Mouse (Mus musculus) neutrophil, adult 5-6 weeks (primary cell): ENCODE measurements around the gene Selenop. TPM values are rescaled to one million over a fixed set of nuclear protein-coding genes. Genes with fewer than 3 reads are reported as not detected.

Experiments
- ATAC-seq: fragments of 151-379, 151-347 bp; 2 replicates; pipeline ENCODE4 v1.8.0; 2017; ENCODE audit warnings: mild to moderate bottlenecking, moderate TSS enrichment; ENCODE audit not compliant: insufficient number of reproducible peaks, poor library complexity, low FRiP score, severe bottlenecking; ENCODE audit errors: extremely low read depth
- total RNA-seq: library from RNA; stranded (forward); fragments of 200-1000 nt; gene quantifications from 2 replicates; pipeline ENCODE4 v1.2.3, GENCODE M21; 2017

Gene Selenop
- total RNA-seq, 1 experiment from 2014 or later, result 106 TPM

GRCm38 (mm10) chr15:3269496-3269895 lies 1.1 kb downstream of the Selenop start:
- no peak for ATAC-seq

GRCm38 (mm10) chr15:3269996-3270645 lies 1.8 kb downstream of the Selenop start:
- 0 out of 2 replicates have a peak, but pooled peaks have one; percentile 11 for ATAC-seq

- peak; percentile 66 for ATAC-seq
These were observed 2.3 kb downstream of the Selenop start for GRCm38 (mm10) chr15:3270646-3271077.

GRCm38 (mm10) chr15:3271216-3271615 lies 2.9 kb downstream of the Selenop start:
- ATAC-seq, result no peak

- ATAC-seq, result no peak
These were observed 4.8 kb downstream of the Selenop start for GRCm38 (mm10) chr15:3273191-3273590.

GRCm38 (mm10) chr15:3277391-3277790 lies 9.0 kb downstream of the Selenop start:
- no peak for ATAC-seq

- no peak for ATAC-seq
These were observed 10.9 kb downstream of the Selenop start for GRCm38 (mm10) chr15:3279242-3279641.

- ATAC-seq, result no peak
These were observed 12.9 kb downstream of the Selenop start for GRCm38 (mm10) chr15:3281216-3281615.

- no peak for ATAC-seq
These were observed 13.4 kb downstream of the Selenop start for GRCm38 (mm10) chr15:3281737-3282136.

GRCm38 (mm10) chr15:3286032-3286431 lies 17.7 kb downstream of the Selenop start:
- ATAC-seq, result no peak

- ATAC-seq, result peak; percentile 36; the same call in 1 of the 2 replicates
These were observed 22.1 kb downstream of the Selenop start for GRCm38 (mm10) chr15:3290435-3290834.

- no peak for ATAC-seq
These were observed 25.1 kb downstream of the Selenop start for GRCm38 (mm10) chr15:3293477-3293876.

- ATAC-seq, result no peak
These were observed 27.6 kb downstream of the Selenop start for GRCm38 (mm10) chr15:3295986-3296385.

- ATAC-seq, result no peak
These were observed 29.3 kb downstream of the Selenop start for GRCm38 (mm10) chr15:3297615-3298014.

GRCm38 (mm10) chr15:3300361-3301100 lies 32.2 kb downstream of the Selenop start:
- no peak for ATAC-seq

- no peak for ATAC-seq
These were observed 35.1 kb downstream of the Selenop start, which contains the start of gene Ccdc152 for GRCm38 (mm10) chr15:3303426-3303825. Ccdc152 (minus strand) TSS chr15:3303526.

GRCm38 (mm10) chr15:3309856-3310255 lies 41.5 kb downstream of the Selenop start:
- ATAC-seq, result no peak

GRCm38 (mm10) chr15:3312937-3313336 lies 44.6 kb downstream of the Selenop start:
- no peak for ATAC-seq

GRCm38 (mm10) chr15:3316617-3317016 lies 48.3 kb downstream of the Selenop start:
- ATAC-seq, result no peak

GRCm38 (mm10) chr15:3319929-3320328 lies 51.6 kb downstream of the Selenop start:
- no peak for ATAC-seq
